Mouse (Mus musculus): ENCODE results near the gene Fdx1. TPM values are rescaled to one million over a fixed set of nuclear protein-coding genes. Genes with fewer than 3 reads are reported as not detected.

Gene Fdx1
- total and polyA plus RNA-seq, 3 experiments, result 82.0 to 113 (median 90.9) TPM

DNA sequence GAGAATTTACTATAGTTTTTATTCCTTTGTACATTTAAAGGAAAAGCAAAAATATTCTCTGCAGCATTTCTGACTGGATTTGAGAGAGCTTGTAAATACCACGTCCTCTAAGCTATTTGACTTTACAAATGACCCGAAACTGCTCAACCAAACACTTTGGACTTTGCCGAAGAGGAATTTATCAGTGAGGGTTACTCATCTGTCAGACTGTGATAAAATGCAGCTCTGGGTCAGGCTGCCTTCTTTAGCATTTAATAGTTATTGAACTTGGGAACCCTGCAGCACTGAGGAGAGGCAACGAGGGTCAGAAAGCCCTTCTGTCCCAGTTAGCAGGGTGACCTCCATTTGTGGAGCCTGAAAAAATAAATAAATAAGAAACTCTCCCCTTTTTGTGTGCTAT, 40.1 kb upstream of the Fdx1 start:
- Histone ChIP-seq H3K36me3 (ENCODE audit: control insufficient read depth, insufficient read depth, low read length) (no peaks in the 10 kb centered on the region), H3K27ac (no peak overlapping the region), H3K4me1 (ENCODE audit: control insufficient read depth, insufficient read depth, low read length) (no peaks in the 10 kb centered on the region), H3K4me3 (no peak overlapping the region), H3K9ac (ENCODE audit: low read depth, low read length) (no peak overlapping the region), H3K27me3 (ENCODE audit: control insufficient read depth, insufficient read depth, low read length) (no peaks in the 10 kb centered on the region), H3K79me2 (replicated peaks; ENCODE audit: control insufficient read depth, insufficient read depth, low read length) (no peaks in the 10 kb centered on the region)
- intact Hi-C loops (cut with DNase I), result no loop called here
- TF ChIP-seq CTCF (IDR thresholded peaks at IDR 0.05) (no peak), EP300 (IDR thresholded peaks at IDR 0.05; ENCODE audit: insufficient read depth, low read depth, low read length) (no peak), POLR2A (IDR thresholded peaks at IDR 0.05; ENCODE audit: insufficient read depth, low read depth, low read length) (no peak)
- DNase-seq, result no peak
- 63% methylated on average over 4 of the region's 4 CpGs for WGBS

GRCm38 (mm10) chr9:51995331-51996099, 32.2 kb upstream of the Fdx1 start:
- H3K9ac ChIP-seq (ENCODE audit: low read depth, low read length), result no peak overlapping the region
- TF ChIP-seq CTCF (IDR thresholded peaks at IDR 0.05) (no peak), EP300 (IDR thresholded peaks at IDR 0.05; ENCODE audit: insufficient read depth, low read depth, low read length) (no peak), POLR2A (IDR thresholded peaks at IDR 0.05; ENCODE audit: insufficient read depth, low read depth, low read length) (no peak)
- no peaks in the 10 kb centered on the region for H3K36me3 ChIP-seq (ENCODE audit: control insufficient read depth, insufficient read depth, low read length)
- H3K4me1 ChIP-seq (ENCODE audit: control insufficient read depth, insufficient read depth, low read length), result no peaks in the 10 kb centered on the region; the same call in 1 of the 2 replicates
- WGBS, result 59% methylated on average over 5 of the region's 5 CpGs
- no peaks in the 10 kb centered on the region for H3K27me3 ChIP-seq (ENCODE audit: control insufficient read depth, insufficient read depth, low read length)
- H3K27ac ChIP-seq, result no peak overlapping the region
- H3K4me3 ChIP-seq, result no peak overlapping the region
- no peak for DNase-seq
- intact Hi-C loops (cut with DNase I), result no loop called here
- no peaks in the 10 kb centered on the region for H3K79me2 ChIP-seq (replicated peaks; ENCODE audit: control insufficient read depth, insufficient read depth, low read length)

- WGBS, result 76% methylated on average over 5 of the region's 5 CpGs
- Histone ChIP-seq H3K9ac (ENCODE audit: low read depth, low read length) (no peak overlapping the region), H3K4me3 (no peak overlapping the region), H3K4me1 (ENCODE audit: control insufficient read depth, insufficient read depth, low read length) (no peaks in the 10 kb centered on the region; the same call in 1 of the 2 replicates), H3K79me2 (replicated peaks; ENCODE audit: control insufficient read depth, insufficient read depth, low read length) (no peaks in the 10 kb centered on the region), H3K27ac (no peak overlapping the region), H3K36me3 (ENCODE audit: control insufficient read depth, insufficient read depth, low read length) (no peaks in the 10 kb centered on the region), H3K27me3 (ENCODE audit: control insufficient read depth, insufficient read depth, low read length) (no peaks in the 10 kb centered on the region)
- DNase-seq, result no peak
- intact Hi-C loops (cut with DNase I), result loop anchor here (5.0 kb wide), 2 partner anchors 33 to 293 kb away; no protein-coding TSS in a partner anchor
- TF ChIP-seq CTCF (IDR thresholded peaks at IDR 0.05) (no peak), POLR2A (IDR thresholded peaks at IDR 0.05; ENCODE audit: insufficient read depth, low read depth, low read length) (no peak), EP300 (IDR thresholded peaks at IDR 0.05; ENCODE audit: insufficient read depth, low read depth, low read length) (no peak)
These were observed 31.4 kb upstream of the Fdx1 start for GRCm38 (mm10) chr9:51994636-51995260.

DNA sequence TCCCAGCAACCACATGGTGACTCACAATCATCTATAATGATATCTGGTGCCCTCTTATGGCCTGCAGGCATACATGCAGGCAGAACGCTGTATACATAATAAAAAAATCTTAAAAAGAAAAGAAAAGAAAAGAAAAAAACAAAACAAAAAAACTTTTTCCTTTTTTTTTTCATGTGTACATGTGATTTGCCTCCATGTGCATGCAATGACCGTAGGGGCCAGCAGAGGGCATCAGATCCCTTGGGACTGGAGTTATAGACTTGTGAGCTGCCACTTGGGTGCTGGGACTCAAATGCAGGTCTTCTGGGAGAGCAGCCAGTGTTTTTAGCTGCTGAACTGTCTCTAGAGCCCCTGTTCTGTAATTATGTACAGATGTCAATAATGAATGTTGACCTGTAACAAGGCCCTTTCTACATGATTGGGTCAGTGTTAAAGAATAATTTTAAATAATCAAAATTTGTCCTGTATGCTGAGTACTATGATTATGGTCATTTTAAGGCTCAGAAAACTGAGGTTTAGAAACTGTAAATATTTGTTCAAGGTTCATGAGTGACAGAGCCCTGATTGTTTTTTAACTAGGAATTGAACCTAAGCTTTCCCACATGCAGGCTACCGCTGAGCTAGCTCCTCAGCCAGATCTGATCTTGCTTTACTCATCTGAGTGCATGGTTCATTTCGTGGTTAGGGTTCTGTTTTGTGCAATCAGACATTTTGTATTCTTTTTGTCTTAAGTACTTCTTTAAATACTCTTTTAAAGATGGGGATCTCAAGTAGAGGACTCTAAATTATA, 30.3 kb upstream of the Fdx1 start:
- H3K79me2 ChIP-seq (replicated peaks; ENCODE audit: control insufficient read depth, insufficient read depth, low read length), result no peaks in the 10 kb centered on the region
- no peaks in the 10 kb centered on the region; the same call in 1 of the 2 replicates for H3K4me1 ChIP-seq (ENCODE audit: control insufficient read depth, insufficient read depth, low read length)
- WGBS, result 90% methylated on average over 4 of the region's 4 CpGs
- TF ChIP-seq EP300 (IDR thresholded peaks at IDR 0.05; ENCODE audit: insufficient read depth, low read depth, low read length) (no peak), POLR2A (IDR thresholded peaks at IDR 0.05; ENCODE audit: insufficient read depth, low read depth, low read length) (no peak), CTCF (IDR thresholded peaks at IDR 0.05) (peak; percentile 70)
- no peaks in the 10 kb centered on the region for H3K27me3 ChIP-seq (ENCODE audit: control insufficient read depth, insufficient read depth, low read length)
- intact Hi-C loops (cut with DNase I), result loop anchor here (5.0 kb wide), 2 partner anchors 34 to 294 kb away; no protein-coding TSS in a partner anchor
- H3K36me3 ChIP-seq (ENCODE audit: control insufficient read depth, insufficient read depth, low read length), result no peaks in the 10 kb centered on the region
- DNase-seq, result peak; percentile 18 to 41
- no peak overlapping the region for H3K4me3 ChIP-seq
- no peak overlapping the region for H3K9ac ChIP-seq (ENCODE audit: low read depth, low read length)
- no peak overlapping the region for H3K27ac ChIP-seq

DNA sequence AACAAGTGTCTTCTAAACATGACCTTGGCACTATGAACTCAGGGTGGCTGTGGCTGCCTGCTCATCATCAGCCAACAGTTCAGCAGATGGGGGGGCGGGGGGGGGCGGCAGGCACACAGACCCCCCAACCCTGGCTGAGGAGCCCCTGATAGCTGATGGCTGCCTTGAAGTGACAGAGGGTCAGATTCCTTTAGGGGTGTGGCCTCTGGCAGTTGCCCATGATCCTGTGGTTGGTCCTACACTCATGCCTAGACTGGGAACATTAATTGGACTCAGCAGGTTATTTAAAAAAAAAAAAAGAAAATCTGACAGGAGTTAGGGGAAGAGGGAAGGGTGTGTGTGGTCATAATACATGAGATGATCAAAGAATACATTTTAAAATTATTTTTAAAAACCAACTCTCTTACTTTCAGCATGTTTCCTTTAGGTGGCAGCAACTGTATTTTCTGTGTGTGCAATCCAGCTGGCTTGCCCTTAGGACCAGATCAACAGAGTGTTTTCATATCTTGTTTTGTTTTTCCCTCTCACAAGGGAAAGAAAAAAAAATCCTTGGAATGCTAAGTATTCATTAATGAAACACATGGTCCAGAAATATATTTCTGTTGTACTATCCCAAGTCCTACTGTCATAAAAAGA, 28.0 kb upstream of the Fdx1 start:
- Histone ChIP-seq H3K27ac (no peak overlapping the region), H3K4me3 (no peak overlapping the region), H3K9ac (ENCODE audit: low read depth, low read length) (no peak overlapping the region), H3K79me2 (replicated peaks; ENCODE audit: control insufficient read depth, insufficient read depth, low read length) (no peaks in the 10 kb centered on the region), H3K36me3 (ENCODE audit: control insufficient read depth, insufficient read depth, low read length) (no peaks in the 10 kb centered on the region), H3K27me3 (ENCODE audit: control insufficient read depth, insufficient read depth, low read length) (no peaks in the 10 kb centered on the region), H3K4me1 (ENCODE audit: control insufficient read depth, insufficient read depth, low read length) (no peaks in the 10 kb centered on the region; the same call in 1 of the 2 replicates)
- TF ChIP-seq CTCF (IDR thresholded peaks at IDR 0.05) (peak; percentile 63), POLR2A (IDR thresholded peaks at IDR 0.05; ENCODE audit: insufficient read depth, low read depth, low read length) (no peak), EP300 (IDR thresholded peaks at IDR 0.05; ENCODE audit: insufficient read depth, low read depth, low read length) (no peak)
- intact Hi-C loops (cut with DNase I), result loop anchor here (1.0 to 5.0 kb wide), 4 partner anchors 36 to 296 kb away; no protein-coding TSS in a partner anchor
- no peak for DNase-seq
- 22% methylated on average over 2 of the region's 2 CpGs for WGBS

Data from heart, adult 2 months (tissue).